Comparison of ENCODE assay signal across 20 mouse cellular contexts in genomic region chr1:92306042-92306441, GRCm38 (mm10).
"Had no signal": no experiment of that assay in that cellular context is flagged by ENCODE, and none has a peak within 500 bp of the region (broad histone marks: within the 10 kb centered on the region; RNA-seq: fewer than 3 reads in every experiment).

No protein-coding gene starts in this region.

- H3K9me3 ChIP-seq: lung, embryonic 15.5 days; midbrain, embryonic 10.5 days; neural tube, embryonic 15.5 days; stomach, embryonic 15.5 days had no signal

- DNase-seq: liver, postnatal 0 days; lung, adult 2 months; lung, postnatal 14 days; lung, postnatal 36 days; midbrain, embryonic 14.5 days; right cerebral cortex, postnatal 14 days; thymus, adult 2 months; thymus, postnatal 25 days; thymus, postnatal 4 days had no signal

- H3K27me3 ChIP-seq: liver, embryonic 15.5 days; lung, embryonic 15.5 days; neural tube, embryonic 13.5 days; neural tube, embryonic 15.5 days; stomach, embryonic 15.5 days had no signal

- H3K4me3 ChIP-seq: liver, embryonic 15.5 days; lung, embryonic 15.5 days; midbrain, embryonic 10.5 days; myocyte; neural tube, embryonic 13.5 days; neural tube, embryonic 15.5 days; stomach, embryonic 15.5 days had no signal

- H3K36me3 ChIP-seq: liver, embryonic 15.5 days; lung, embryonic 15.5 days; midbrain, embryonic 10.5 days; neural tube, embryonic 13.5 days; neural tube, embryonic 15.5 days; stomach, embryonic 15.5 days had no signal

- H3K9ac ChIP-seq: liver, embryonic 15.5 days; liver, postnatal 0 days; lung, embryonic 15.5 days; neural tube, embryonic 13.5 days; neural tube, embryonic 15.5 days; stomach, embryonic 15.5 days had no signal

- H3K4me1 ChIP-seq: liver, embryonic 15.5 days; lung, embryonic 15.5 days; midbrain, embryonic 10.5 days; neural tube, embryonic 13.5 days; neural tube, embryonic 15.5 days; stomach, embryonic 15.5 days had no signal

- H3K27ac ChIP-seq: liver, embryonic 15.5 days; lung, embryonic 15.5 days; macrophage; midbrain, embryonic 10.5 days; neural tube, embryonic 13.5 days; neural tube, embryonic 15.5 days; stomach, embryonic 15.5 days; stomach, postnatal 0 days had no signal

- ATAC-seq: liver, postnatal 0 days; lung, postnatal 0 days; midbrain, embryonic 16.5 days had no signal

- H3K4me2 ChIP-seq: liver, embryonic 15.5 days; lung, embryonic 15.5 days; neural tube, embryonic 13.5 days; neural tube, embryonic 15.5 days; stomach, embryonic 15.5 days had no signal
